Mouse (Mus musculus) cerebellum, adult 9-11 months (tissue): ENCODE measurements around the gene Tmem56.

ENCODE experiments used
- DNase-seq: peaks from one replicate; pipeline ENCODE4 v3.0.0; 2022

Tmem56 gene

GRCm38 (mm10) chr3:121282998-121283397 lies at the start of gene Tmem56:
Gene Tmem56 (minus strand): TSS chr3:121283098.
- no peak for DNase-seq

DNA sequence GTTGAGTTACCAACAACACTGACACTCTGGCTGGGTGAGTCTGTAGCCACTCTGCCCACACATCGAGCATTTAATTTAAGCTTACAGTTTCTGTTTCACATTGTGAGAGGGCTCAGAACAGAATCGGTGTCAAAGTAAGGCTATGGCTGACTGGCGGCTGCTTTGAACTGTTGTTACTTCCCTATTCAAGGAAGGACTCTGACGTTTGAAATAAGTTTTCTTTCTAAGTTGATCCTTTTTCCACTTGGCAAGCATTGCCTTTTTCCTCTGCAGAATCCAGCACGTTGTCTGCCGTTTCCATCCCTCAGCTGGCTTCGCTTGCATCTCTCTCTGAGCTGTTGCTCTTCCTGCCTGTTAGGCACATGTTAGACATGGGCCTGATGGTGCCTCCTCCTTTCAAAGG lies 47.3 kb upstream of the Tmem56 start:
- DNase-seq: no peak

- no peak for DNase-seq
Measured at GRCm38 (mm10) chr3:121329647-121330046, 46.7 kb upstream of the Tmem56 start.

DNA sequence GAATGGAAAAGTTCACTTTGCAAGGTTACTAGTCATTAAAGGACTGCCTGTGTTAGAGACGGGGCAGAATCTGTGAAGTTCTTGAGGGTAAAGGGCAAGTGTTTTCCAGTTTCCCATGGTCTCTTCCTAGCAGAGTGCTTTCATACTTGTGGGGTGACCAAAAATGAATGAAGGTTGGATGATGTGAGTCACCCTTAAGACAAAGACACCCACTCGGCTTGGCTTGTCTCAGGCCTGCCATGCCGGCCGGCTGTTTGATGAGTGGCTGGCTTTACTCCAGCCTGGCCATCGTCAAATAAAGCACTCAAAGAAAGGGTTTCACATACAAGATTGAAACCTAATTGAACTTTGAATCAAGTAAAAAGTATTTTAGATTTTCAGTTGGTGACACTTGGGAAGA lies 44.5 kb upstream of the Tmem56 start:
- DNase-seq: no peak

GRCm38 (mm10) chr3:121323371-121323770 lies 40.5 kb upstream of the Tmem56 start:
- DNase-seq: no peak

GRCm38 (mm10) chr3:121320896-121321295 lies 38.0 kb upstream of the Tmem56 start:
- DNase-seq: no peak

DNA sequence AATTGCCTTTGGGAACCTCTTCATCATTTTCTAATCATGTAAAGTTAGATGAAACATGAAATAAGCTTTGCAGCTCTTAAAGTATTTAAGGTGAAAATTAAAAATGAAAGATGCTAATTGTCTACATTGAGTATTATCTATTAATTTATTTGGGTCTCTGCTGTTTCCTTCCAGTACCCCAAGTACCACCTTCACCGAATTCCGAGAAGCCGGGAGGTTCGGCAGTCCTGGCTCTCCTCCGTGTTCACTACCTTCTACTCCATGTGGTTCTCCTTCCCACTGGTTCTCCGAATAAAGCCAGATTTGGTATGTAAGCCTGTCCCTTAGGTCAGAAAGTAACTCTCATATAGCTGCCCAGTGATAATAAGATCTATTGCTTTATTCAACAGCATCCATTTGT lies 37.0 kb upstream of the Tmem56 start:
- DNase-seq: no peak

DNA sequence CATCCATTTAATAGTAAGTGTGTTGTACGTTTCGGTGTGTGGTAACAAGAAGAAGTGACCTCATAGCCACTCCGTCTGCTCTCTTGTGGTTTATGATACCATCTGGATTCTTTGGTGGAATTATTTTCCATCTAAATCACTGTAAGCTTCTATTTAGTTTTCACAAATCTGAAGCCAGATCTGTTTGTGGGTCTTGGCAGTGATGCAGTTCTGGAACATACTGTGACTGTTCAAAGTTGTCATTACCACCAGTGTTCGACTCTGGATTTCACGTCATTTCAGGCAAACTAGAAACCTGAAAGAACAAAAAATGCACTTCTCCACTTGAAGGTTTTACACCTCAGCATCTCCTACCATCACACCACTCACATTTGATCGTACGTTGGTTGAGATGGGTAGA lies 32.6 kb upstream of the Tmem56 start:
- DNase-seq: no peak

DNA sequence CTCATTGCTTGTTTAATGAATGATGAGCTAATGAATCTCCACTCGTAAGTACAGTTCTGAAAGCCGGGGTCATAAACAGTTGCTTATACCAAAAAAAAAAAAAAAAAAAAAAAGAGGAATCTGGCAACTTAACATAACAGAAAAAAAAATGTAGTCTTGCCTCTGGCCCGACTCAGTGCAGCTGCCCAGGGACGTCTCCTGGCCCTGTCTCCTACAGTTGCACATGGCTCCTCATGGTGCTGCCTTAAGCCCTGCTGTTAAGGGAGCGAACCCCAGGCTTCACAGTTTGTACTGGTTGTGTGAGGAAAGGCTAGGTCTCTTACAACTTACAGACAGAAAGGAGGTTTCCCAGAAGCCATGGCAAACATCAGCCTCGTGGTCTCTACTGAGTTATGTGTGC lies 31.3 kb upstream of the Tmem56 start:
- no peak for DNase-seq

GRCm38 (mm10) chr3:121312979-121313378 lies 30.1 kb upstream of the Tmem56 start:
- no peak for DNase-seq

DNA sequence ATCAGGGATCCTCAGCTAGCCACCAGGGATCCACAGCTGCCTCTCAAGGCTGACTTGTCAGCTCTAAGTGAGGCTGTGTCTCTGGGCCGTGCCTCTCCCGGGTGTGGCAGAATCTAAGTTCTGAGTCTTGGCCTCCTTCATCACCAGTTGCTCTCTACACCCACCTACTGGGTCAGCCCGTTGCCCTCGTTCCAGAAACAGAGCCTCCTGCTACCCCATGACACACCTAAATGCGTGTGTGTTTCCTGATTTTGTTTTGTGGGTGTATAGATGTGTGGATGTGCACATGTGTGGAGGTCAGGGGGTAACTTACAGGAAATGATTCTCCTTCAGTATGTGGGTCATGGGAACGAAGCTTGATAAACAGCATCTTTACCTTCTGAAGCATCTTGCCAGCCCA lies 29.5 kb upstream of the Tmem56 start:
- DNase-seq: no peak

- DNase-seq: no peak
Measured at GRCm38 (mm10) chr3:121309896-121310714, 27.2 kb upstream of the Tmem56 start.

DNA sequence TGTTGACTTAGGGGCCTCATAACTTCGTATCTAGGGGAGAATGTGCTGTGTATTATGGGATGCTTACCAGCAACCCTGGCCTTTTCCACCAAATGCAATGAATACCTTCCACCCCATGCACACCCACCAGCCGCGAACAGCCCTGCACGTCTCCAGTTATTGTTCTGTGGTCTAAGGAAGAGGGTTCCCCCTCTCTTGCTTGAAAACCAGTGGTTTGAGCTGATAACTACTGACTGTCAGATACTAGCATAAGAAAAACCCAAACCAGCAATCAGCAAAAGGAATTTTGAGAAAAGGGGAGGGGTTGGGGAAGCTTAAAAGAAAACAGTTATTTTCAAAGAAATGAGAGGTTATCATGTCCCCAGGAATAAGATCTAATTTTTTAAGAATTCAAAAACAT lies 26.5 kb upstream of the Tmem56 start:
- DNase-seq: no peak

- no peak for DNase-seq
Measured at GRCm38 (mm10) chr3:121308935-121309334, 26.0 kb upstream of the Tmem56 start.

- DNase-seq: peak; percentile 69
Measured at GRCm38 (mm10) chr3:121307532-121308234, 24.8 kb upstream of the Tmem56 start.

DNA sequence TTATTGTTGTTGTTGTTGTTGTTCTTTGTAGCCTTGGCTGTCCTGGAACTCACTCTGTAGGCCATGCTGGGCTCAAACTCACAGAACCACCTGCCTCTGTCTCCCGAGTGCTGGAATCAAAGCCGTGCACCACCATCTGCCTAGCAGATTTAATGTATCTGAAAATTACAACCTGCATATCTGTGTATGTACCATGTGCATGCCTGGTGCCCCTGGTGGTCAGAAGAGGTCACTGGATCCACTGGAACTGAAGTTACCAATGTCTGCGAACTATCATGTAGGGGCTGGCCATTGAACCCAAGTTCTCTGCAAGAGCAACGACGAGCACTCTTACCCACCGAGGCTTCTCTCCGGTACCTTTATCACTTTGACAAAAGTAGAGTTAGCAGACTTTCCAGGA lies 23.7 kb upstream of the Tmem56 start:
- no peak for DNase-seq

DNA sequence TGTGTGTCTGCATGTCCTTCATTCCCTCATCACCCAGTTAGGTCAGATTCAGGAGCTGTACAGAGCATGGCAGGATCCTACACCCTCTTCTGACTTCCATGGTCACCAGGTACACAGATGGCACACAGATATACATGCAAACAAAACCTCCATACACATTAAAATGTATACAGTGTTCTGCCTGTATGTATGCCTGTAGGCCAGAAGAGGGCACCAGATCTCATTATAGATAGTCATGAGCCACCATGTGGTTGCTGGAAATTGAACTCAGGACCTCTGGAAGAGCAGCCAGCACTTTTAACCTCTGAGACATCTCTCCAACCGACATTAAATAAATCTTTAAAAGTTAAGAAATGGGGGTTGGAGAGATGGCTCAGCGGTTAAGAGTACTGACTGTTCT lies 11.3 kb upstream of the Tmem56 start:
- DNase-seq: no peak

- DNase-seq: peak; percentile 98
Measured at GRCm38 (mm10) chr3:121291560-121292258, 8.8 kb upstream of the Tmem56 start, which contains the start of gene Alg14. Gene Alg14 (plus strand): TSS chr3:121291773.

GRCm38 (mm10) chr3:121291225-121291559 lies 8.3 kb upstream of the Tmem56 start:
- no peak for DNase-seq

DNA sequence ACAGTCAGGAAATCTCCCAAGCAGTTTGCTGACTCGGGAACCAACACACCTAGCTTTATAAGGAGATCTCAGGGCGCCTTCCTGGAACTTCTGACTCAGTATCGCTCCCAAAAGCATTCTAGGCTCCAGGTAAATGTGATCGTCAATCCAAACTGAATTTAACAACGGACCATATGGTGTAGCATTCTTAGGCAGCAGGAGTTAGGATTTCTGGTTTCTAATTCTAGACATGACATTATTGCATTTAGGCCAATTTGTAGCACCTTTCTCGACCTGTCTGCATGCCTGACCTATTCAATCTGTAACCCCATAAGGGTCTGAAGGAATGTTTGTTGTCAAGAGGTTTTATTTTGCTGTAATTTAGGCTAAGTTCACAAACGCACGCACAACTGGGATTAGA lies 7.8 kb upstream of the Tmem56 start:
- peak; percentile 47 for DNase-seq

DNA sequence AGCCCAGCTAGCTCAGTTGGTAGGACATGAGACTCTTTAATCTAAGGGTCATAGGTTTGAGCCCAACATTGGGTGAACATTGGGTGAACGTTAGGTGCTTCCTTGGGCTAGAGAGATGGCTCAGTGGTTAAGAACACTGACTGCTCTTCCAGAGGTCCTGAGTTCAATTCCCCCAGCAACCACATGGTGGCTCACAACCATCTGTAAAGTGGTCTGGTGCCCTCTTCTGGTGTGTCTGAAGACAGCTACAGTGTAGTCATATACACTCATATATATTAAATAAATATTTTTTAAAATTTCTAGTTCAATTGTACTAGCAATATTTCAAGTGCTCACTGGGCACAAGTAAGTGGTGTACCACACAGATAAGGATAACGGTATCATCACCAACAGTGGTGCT lies 4.3 kb upstream of the Tmem56 start:
- no peak for DNase-seq

DNA sequence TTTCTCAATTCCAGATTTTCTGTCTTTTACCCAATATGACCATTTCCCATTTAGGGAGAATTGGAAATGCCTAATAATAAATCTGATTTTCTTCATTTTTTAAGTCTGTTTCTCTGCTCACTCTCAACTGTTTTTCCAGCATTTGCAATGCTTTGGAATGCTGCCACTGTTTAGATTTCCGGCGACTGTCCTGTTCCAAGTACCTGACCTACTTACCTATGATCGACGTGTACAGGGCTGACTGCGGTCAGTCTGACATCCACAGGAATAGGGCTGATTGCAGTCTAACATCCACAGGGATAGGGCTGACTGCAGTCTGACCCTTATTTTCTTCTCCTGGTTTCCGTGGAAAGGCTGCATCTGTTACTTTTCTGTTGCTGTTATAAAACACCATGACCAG lies 2.3 kb upstream of the Tmem56 start:
- peak; percentile 81 for DNase-seq

DNA sequence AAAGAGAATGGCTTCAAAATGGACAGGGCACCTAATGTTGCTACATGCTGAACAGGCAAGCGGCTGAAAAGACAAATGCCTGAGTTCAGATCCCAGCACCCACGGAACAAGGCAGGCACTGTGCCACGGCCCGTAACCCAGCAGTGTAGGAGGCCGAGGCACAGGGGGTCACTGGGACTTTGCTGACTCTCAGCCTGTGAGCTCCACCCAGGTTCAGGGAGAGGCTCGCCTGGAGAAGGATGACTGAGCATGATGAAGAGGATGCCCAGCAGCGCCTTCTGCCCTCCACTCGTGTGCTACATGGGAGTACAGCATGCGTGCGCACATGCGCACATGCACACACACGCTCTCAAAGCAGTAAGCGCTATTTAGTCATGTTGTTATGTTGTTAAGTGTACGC lies 3.2 kb downstream of the Tmem56 start:
- DNase-seq: no peak

- peak; percentile 94 for DNase-seq
Measured at GRCm38 (mm10) chr3:121277557-121277956, 5.3 kb downstream of the Tmem56 start.
